Mouse (Mus musculus): ENCODE measurements at regions not wholly inside any gene's neighbourhood (a gene's known extent, or its start where the extent isn't known, plus 50 kb on each side); places are given as distances from the start of the nearest gene placed in this dataset.

- Histone ChIP-seq H3K4me2 (ENCODE audit: low read length) (no peak overlapping the region), H3K27ac (no peak overlapping the region), H3K36me3 (ENCODE audit: insufficient read depth, low read length) (no peaks in the 10 kb centered on the region), H3K4me1 (replicated peaks; ENCODE audit: insufficient read depth, low read length) (0 out of 2 replicates have a peak, but pooled peaks cover 3% of the 10 kb centered on the region), H3K9me3 (replicated peaks; ENCODE audit: low read length) (no peaks in the 10 kb centered on the region), H3K27me3 (ENCODE audit: insufficient read depth, low read length) (no peaks in the 10 kb centered on the region), H3K9ac (ENCODE audit: low read depth, low read length) (no peak overlapping the region), H3K4me3 (replicated peaks; ENCODE audit: low read depth, low read length) (no peak overlapping the region)
- WGBS = 55% methylated on average over 6 of the region's 6 CpGs
- ATAC-seq (replicated peaks; ENCODE audit: low FRiP score, low read depth) (no peak), DNase-seq (ENCODE audit: low spot score) (peak; percentile 44)
- TF ChIP-seq CTCF (IDR thresholded peaks at IDR 0.05; ENCODE audit: low read depth) = no peak
Observed at GRCm38 (mm10) chr7:137619286-137619789, 181.9 kb downstream of the Glrx3 start.

- Histone ChIP-seq H3K27me3 (ENCODE audit: insufficient read depth, low read length) (no peaks in the 10 kb centered on the region), H3K4me1 (replicated peaks; ENCODE audit: insufficient read depth, low read length) (no peaks in the 10 kb centered on the region), H3K9ac (ENCODE audit: low read depth, low read length) (no peak overlapping the region), H3K4me2 (ENCODE audit: low read length) (no peak overlapping the region), H3K9me3 (replicated peaks; ENCODE audit: low read length) (no peaks in the 10 kb centered on the region), H3K27ac (no peak overlapping the region), H3K4me3 (replicated peaks; ENCODE audit: low read depth, low read length) (no peak overlapping the region), H3K36me3 (ENCODE audit: insufficient read depth, low read length) (no peaks in the 10 kb centered on the region)
- 90% methylated on average over 3 of the region's 3 CpGs for WGBS
- DNase-seq (ENCODE audit: low spot score) = no peak
- TF ChIP-seq CTCF (IDR thresholded peaks at IDR 0.05; ENCODE audit: low read depth) = no peak
- ATAC-seq (replicated peaks; ENCODE audit: low FRiP score, low read depth) = no peak
Observed at GRCm38 (mm10) chr7:137628266-137628665, 190.9 kb downstream of the Glrx3 start.

GRCm38 (mm10) chr7:137629540-137629939, 192.1 kb downstream of the Glrx3 start:
- Histone ChIP-seq H3K27me3 (ENCODE audit: insufficient read depth, low read length) (no peaks in the 10 kb centered on the region), H3K36me3 (ENCODE audit: insufficient read depth, low read length) (no peaks in the 10 kb centered on the region), H3K9me3 (replicated peaks; ENCODE audit: low read length) (no peaks in the 10 kb centered on the region), H3K27ac (no peak overlapping the region), H3K4me3 (replicated peaks; ENCODE audit: low read depth, low read length) (no peak overlapping the region), H3K4me1 (replicated peaks; ENCODE audit: insufficient read depth, low read length) (no peaks in the 10 kb centered on the region), H3K4me2 (ENCODE audit: low read length) (no peak overlapping the region), H3K9ac (ENCODE audit: low read depth, low read length) (no peak overlapping the region)
- no peak for ATAC-seq (replicated peaks; ENCODE audit: low FRiP score, low read depth)
- no peak for DNase-seq (ENCODE audit: low spot score)
- no peak for TF ChIP-seq CTCF (IDR thresholded peaks at IDR 0.05; ENCODE audit: low read depth)
- 89% methylated on average over 5 of the region's 5 CpGs for WGBS

- no peak for TF ChIP-seq CTCF (IDR thresholded peaks at IDR 0.05; ENCODE audit: low read depth)
- ATAC-seq (replicated peaks; ENCODE audit: low FRiP score, low read depth) (no peak), DNase-seq (ENCODE audit: low spot score) (no peak)
- no peaks in the 10 kb centered on the region for H3K4me1 ChIP-seq (replicated peaks; ENCODE audit: insufficient read depth, low read length)
- H3K4me2 ChIP-seq (ENCODE audit: low read length) = no peak overlapping the region
- H3K27me3 ChIP-seq (ENCODE audit: insufficient read depth, low read length) = no peaks in the 10 kb centered on the region
- H3K36me3 ChIP-seq (ENCODE audit: insufficient read depth, low read length) = no peaks in the 10 kb centered on the region
- WGBS = 37% methylated on average over 6 of the region's 6 CpGs
- H3K9me3 ChIP-seq (replicated peaks; ENCODE audit: low read length) = no peaks in the 10 kb centered on the region
- H3K9ac ChIP-seq (ENCODE audit: low read depth, low read length) = no peak overlapping the region
- no peak overlapping the region for H3K27ac ChIP-seq
- H3K4me3 ChIP-seq (replicated peaks; ENCODE audit: low read depth, low read length) = no peak overlapping the region
Observed at GRCm38 (mm10) chr7:137648621-137649020, 211.2 kb downstream of the Glrx3 start.

GRCm38 (mm10) chr7:137649650-137650049, 212.2 kb downstream of the Glrx3 start:
- H3K9me3 ChIP-seq (replicated peaks; ENCODE audit: low read length) = no peaks in the 10 kb centered on the region
- no peak overlapping the region for H3K9ac ChIP-seq (ENCODE audit: low read depth, low read length)
- H3K4me1 ChIP-seq (replicated peaks; ENCODE audit: insufficient read depth, low read length) = no peaks in the 10 kb centered on the region
- 86% methylated on average over 6 of the region's 6 CpGs for whole genome bisulfite sequencing
- H3K27me3 ChIP-seq (ENCODE audit: insufficient read depth, low read length) = no peaks in the 10 kb centered on the region
- H3K36me3 ChIP-seq (ENCODE audit: insufficient read depth, low read length) = no peaks in the 10 kb centered on the region
- ATAC-seq (replicated peaks; ENCODE audit: low FRiP score, low read depth) (no peak), DNase-seq (ENCODE audit: low spot score) (no peak)
- H3K27ac ChIP-seq = no peak overlapping the region
- TF ChIP-seq CTCF (IDR thresholded peaks at IDR 0.05; ENCODE audit: low read depth) = no peak
- H3K4me2 ChIP-seq (ENCODE audit: low read length) = no peak overlapping the region
- no peak overlapping the region for H3K4me3 ChIP-seq (replicated peaks; ENCODE audit: low read depth, low read length)

GRCm38 (mm10) chr7:137653837-137654236, 216.4 kb downstream of the Glrx3 start:
- no peaks in the 10 kb centered on the region for H3K4me1 ChIP-seq (replicated peaks; ENCODE audit: insufficient read depth, low read length)
- no peak overlapping the region for H3K27ac ChIP-seq
- no peaks in the 10 kb centered on the region for H3K27me3 ChIP-seq (ENCODE audit: insufficient read depth, low read length)
- TF ChIP-seq CTCF (IDR thresholded peaks at IDR 0.05; ENCODE audit: low read depth) = no peak
- H3K4me2 ChIP-seq (ENCODE audit: low read length) = no peak overlapping the region
- 92% methylated on average over 4 of the region's 4 CpGs for WGBS
- no peak overlapping the region for H3K9ac ChIP-seq (ENCODE audit: low read depth, low read length)
- ATAC-seq (replicated peaks; ENCODE audit: low FRiP score, low read depth) (no peak), DNase-seq (ENCODE audit: low spot score) (no peak)
- H3K36me3 ChIP-seq (ENCODE audit: insufficient read depth, low read length) = no peaks in the 10 kb centered on the region
- H3K4me3 ChIP-seq (replicated peaks; ENCODE audit: low read depth, low read length) = no peak overlapping the region
- no peaks in the 10 kb centered on the region for H3K9me3 ChIP-seq (replicated peaks; ENCODE audit: low read length)

- no peak for DNase-seq (ENCODE audit: low spot score)
- Histone ChIP-seq H3K36me3 (ENCODE audit: insufficient read depth, low read length) (no peaks in the 10 kb centered on the region), H3K9me3 (replicated peaks; ENCODE audit: low read length) (no peaks in the 10 kb centered on the region), H3K4me1 (replicated peaks; ENCODE audit: insufficient read depth, low read length) (no peaks in the 10 kb centered on the region), H3K27ac (no peak overlapping the region), H3K9ac (ENCODE audit: low read depth, low read length) (no peak overlapping the region), H3K4me3 (replicated peaks; ENCODE audit: low read depth, low read length) (no peak overlapping the region), H3K4me2 (ENCODE audit: low read length) (no peak overlapping the region), H3K27me3 (ENCODE audit: insufficient read depth, low read length) (no peaks in the 10 kb centered on the region)
- no peak for TF ChIP-seq CTCF (IDR thresholded peaks at IDR 0.05; ENCODE audit: low read depth)
- no peak for ATAC-seq (replicated peaks; ENCODE audit: low FRiP score, low read depth)
- 81% methylated on average over 2 of the region's 2 CpGs for WGBS
Observed at GRCm38 (mm10) chr7:137667165-137667564, 229.8 kb downstream of the Glrx3 start.
